Mouse (Mus musculus): ENCODE measurements around the gene Nit2. TPM values are rescaled to one million over a fixed set of nuclear protein-coding genes. Genes with fewer than 3 reads are reported as not detected.
A peak's percentile ranks its signal among the peaks of the same experiment; 100 is the strongest.
"Not testable (repeated sequence)": the region's sequence is repeated elsewhere in the genome, so short reads cannot be mapped to it uniquely, and the experiment has no call there.

Nit2 gene
- 12.9 and 16.5 TPM in 2 replicates for polyA plus RNA-seq (2012; rRNA removed)

DNA sequence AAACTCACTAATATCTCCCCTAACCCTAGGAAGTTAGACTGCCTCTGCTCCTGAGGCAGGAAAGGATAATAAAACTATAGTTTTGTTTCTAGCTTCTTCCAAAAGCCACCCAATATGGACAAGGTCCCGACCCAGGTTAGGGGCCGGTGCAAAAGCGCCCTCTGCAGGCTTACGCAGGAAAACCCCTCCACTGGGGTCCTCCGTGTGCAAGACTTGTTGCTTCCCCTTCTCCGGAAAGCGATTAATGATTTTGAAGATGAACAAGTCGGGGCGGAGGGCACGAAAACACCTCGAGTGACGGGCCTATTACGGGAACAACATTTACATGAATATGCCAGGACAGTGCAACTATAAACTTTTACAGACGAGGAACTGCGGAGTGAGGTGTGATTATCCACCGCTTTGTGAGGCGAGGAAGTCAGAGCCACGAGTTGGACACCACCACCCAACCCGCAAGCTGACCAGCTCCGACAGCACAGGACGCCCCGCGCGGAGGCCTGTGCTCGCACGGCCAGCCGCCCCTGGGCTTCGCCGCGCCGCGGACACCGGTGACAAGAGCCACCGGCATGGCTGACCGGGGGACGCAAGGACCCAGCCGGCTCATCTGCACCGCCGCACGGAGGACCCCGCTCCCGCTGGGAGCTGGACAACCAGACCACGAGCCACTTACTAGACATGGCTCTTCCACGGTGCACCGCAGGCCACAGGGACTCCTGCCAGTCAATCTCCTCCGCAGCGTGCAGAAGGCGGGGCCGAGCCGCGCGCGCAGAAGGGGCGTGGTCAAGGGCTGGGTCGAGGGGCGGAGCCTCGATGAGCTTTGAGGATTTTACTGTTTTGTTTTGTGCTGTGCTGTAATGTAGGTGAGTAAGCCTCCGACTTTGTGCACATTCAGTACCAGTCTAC lies at the start of gene Nit2:
Gene Nit2 (minus strand): TSS at position 731 of the 903 bp plus-strand sequence.
- WGBS = under 1% methylated on average over 58 of the region's 58 CpGs
- peak; percentile 67 for DNase-seq (ENCODE audit: low read depth, low spot score)

DNA sequence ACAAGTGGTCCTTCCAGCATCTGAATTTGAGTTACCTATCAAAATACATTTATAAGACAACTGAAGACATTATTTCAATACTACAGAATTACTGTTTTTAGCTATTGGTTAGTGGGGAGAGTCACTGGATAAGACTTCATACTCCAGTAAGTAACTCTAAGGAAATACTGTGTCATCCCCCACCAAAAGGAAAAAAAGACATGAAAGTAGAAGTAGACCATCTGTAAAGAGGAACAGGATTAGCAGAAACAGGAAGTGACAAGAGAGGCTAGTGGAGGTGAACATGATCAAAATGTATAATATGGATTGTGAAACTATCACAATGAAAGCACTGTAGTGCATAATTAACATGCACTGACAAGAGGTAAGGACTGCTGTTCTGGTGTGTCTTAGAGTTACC lies 48.8 kb upstream of the Nit2 start:
- DNase-seq (ENCODE audit: low read depth, low spot score) = no peak

GRCm38 (mm10) chr16:57211037-57211436 lies 43.9 kb upstream of the Nit2 start:
- 96% methylated on average over 2 of the region's 2 CpGs for WGBS

GRCm38 (mm10) chr16:57208342-57208741 lies 41.2 kb upstream of the Nit2 start:
- 86% methylated on average over 2 of the region's 2 CpGs for WGBS
- no peak for DNase-seq (ENCODE audit: low read depth, low spot score)

More at GRCm38 (mm10) chr16:57211037-57211436, 43.9 kb upstream of the Nit2 start:
- DNase-seq (ENCODE audit: low read depth, low spot score) = no peak

DNA sequence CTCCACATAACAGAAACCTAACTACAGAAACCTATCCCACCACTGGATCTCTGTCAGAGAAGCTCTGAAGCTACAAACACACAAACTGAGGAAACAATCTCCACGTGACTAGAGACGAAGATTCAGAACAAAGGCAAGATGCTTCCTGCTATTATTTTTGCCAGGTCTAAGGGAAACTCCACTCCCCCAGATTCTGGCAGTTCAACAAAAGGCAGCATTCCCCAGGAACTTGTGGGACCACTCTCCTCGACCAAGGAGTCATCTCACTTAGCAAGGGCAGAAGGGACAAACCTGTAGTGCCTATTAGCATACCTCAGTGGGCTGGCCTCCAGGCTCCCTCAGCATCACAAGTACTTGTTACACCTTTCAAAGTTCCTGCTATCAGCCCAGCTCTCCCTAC lies 30.1 kb upstream of the Nit2 start:
- no peak for DNase-seq (ENCODE audit: low read depth, low spot score)
- WGBS = 66% methylated on average over 3 of the region's 3 CpGs

DNA sequence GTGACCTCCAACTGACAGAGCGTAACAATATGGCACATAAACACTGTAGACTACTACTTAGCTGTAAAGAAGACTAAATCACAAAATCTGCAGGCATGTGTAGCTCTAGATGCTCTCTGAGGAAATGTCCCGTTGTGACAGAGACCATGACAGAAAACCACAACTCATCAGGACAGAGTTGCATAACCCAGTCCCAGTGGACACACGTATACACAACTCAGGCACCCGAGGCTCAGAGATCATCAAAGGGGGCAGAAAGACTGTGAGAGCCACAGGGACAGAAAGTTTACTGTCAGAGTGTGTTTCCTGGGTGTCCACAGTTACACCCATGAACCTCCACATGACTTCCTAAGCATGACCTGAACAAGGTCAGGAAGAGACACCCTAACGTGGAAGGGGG lies 29.4 kb upstream of the Nit2 start:
- 88% methylated on average over 5 of the region's 5 CpGs for WGBS
- DNase-seq (ENCODE audit: low read depth, low spot score) = no peak

DNA sequence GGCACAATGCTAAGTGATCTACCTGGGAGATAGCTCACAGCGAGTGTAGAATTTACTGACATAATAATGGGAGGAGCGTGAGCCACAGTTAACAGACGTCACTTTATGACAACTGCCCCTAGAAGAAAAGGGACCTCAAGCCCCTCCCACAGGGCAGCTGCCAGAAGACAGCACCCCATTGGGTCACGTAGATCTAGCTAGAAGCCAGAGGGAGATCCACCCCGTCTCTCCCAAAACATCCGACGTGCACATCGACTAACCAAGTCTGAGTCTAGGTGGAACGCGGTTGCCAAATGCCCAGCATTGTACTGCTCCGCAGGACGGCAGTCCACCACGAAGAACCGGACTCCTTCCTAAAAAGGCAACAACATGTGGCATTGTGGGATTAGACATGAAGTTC lies 24.1 kb upstream of the Nit2 start:
- WGBS = 93% methylated on average over 14 of the region's 14 CpGs
- DNase-seq (ENCODE audit: low read depth, low spot score) = no peak

DNA sequence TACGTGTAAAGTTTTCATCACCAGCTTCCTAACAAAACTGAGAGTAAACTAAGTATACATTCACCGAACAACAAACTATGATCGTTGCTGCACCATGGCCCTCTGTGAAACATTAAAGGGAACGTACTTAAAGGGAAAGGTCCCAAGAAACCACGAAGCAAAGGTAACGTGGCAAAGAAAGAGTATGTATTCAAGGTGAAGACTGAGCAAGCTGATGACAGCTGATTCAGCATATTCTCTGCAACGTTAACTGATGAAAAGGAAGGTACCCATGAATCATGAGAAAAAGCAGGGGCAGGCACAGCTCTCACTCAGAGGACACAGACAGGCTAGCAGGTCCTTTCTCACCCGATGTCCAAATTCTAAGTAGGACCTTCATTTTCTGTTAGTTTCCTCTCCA lies 23.2 kb upstream of the Nit2 start:
- DNase-seq (ENCODE audit: low read depth, low spot score) = no peak
- WGBS = 90% methylated on average over 8 of the region's 8 CpGs

DNA sequence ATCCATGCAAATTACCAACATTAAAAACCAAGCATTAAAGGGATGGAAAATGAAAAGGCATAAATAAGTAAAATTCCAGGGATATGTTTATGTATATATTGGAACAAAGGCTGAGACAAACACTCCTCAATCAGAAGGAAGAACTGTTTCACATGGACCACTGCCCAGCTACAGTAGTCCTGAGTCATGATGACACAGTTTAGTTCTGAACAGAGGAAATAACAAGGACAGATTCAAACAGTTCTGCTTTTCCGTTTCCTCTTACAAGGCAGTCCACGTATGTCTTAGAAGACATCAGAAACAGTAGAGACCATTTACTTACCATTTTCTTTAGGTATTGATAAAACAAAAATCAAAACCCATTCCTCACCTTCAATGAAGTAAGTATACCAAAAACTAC lies 22.4 kb upstream of the Nit2 start:
- WGBS = 68% methylated on average over 2 of the region's 2 CpGs
- DNase-seq (ENCODE audit: low read depth, low spot score) = no peak

GRCm38 (mm10) chr16:57186618-57187017 lies 19.5 kb upstream of the Nit2 start:
- WGBS = 73% methylated on average over 4 of the region's 4 CpGs
- DNase-seq (ENCODE audit: low read depth, low spot score) = no peak

GRCm38 (mm10) chr16:57182037-57182436 lies 14.9 kb upstream of the Nit2 start:
- no peak for DNase-seq (ENCODE audit: low read depth, low spot score)
- 75% methylated on average over 5 of the region's 5 CpGs for WGBS

GRCm38 (mm10) chr16:57181180-57181579 lies 14.0 kb upstream of the Nit2 start:
- 86% methylated on average over 11 of the region's 11 CpGs for WGBS
- DNase-seq (ENCODE audit: low read depth, low spot score) = no peak

- DNase-seq (ENCODE audit: low read depth, low spot score) = no peak
- WGBS = 92% methylated on average over 10 of the region's 10 CpGs
Measured at GRCm38 (mm10) chr16:57177664-57178063, 10.5 kb upstream of the Nit2 start.

- DNase-seq (ENCODE audit: low read depth, low spot score) = peak; percentile 38
- WGBS = 75% methylated on average over 2 of the region's 2 CpGs
Measured at GRCm38 (mm10) chr16:57177254-57177653, 10.1 kb upstream of the Nit2 start.

- no peak for DNase-seq (ENCODE audit: low read depth, low spot score)
- 88% methylated on average over 7 of the region's 7 CpGs for WGBS
Measured at GRCm38 (mm10) chr16:57176276-57176675, 9.1 kb upstream of the Nit2 start.

DNA sequence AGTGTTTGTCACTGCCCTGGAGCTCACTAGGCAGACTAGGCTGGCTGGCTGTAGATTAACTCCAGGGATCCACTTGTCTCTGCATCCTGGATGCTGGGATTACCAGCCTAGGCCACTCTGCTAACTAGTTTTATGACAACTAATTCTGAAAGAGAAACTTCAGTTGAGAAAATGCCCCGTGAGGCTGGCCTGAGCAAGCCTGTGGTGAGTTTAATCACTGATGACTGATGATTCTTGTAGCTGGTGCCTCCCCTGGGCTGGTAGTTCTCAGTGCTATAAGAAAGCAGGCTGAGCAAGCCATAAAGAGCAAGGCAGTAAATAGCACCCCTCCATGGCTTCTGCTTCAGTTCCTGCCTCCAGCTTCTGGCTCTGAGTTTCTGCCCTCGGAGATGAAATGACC lies 8.6 kb upstream of the Nit2 start:
- DNase-seq (ENCODE audit: low read depth, low spot score) = no peak
- 85% methylated on average over 2 of the region's 2 CpGs for WGBS

- not testable (repeated sequence) for DNase-seq (ENCODE audit: low read depth, low spot score)
Measured at GRCm38 (mm10) chr16:57174480-57174879, 7.3 kb upstream of the Nit2 start.

- 87% methylated on average over 6 of the region's 6 CpGs for WGBS
- no peak for DNase-seq (ENCODE audit: low read depth, low spot score)
Measured at GRCm38 (mm10) chr16:57171570-57171969, 4.4 kb upstream of the Nit2 start.

DNA sequence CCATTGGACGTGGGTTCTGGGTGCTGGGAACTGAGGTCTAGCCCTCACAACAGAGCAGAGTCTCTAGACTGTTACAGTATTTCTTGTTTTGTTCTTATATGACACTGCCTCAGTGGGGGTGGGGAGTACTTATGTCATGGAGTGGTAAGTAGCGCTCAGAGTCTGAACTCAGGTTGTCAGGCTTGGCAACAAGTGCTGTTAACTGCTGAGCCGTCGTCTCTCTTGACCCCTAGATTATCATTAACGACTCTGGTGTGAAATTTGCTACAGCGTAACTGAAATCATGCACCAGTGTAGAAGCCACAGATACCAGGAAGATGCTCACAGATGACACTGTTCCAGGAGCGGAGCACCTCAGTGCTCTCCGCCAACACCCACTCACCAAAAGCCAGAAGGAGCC lies 4.0 kb upstream of the Nit2 start:
- WGBS = 92% methylated on average over 8 of the region's 8 CpGs

DNA sequence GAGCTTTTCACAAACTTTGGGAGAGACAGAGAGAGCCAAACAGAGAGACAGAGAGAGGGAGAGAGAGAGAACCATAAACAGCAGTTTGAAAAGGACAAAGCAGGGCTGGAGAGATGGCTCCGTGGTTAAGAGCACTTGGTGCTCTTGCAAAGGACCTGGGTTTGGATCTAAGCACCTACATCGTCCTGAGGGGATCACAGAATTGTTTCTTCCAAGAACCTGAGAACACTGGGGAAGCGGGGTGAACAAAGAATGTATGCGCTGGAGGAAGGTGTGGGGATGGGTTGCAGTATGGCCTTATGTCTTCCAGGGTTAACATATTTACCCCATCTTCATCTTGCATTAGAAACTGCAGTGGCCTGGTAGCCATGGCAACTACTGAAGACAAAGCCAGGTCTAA lies 1.1 kb upstream of the Nit2 start:
- WGBS = 81% methylated on average over 4 of the region's 4 CpGs
- DNase-seq (ENCODE audit: low read depth, low spot score) = no peak

More for the DNA sequence above, 4.0 kb upstream of the Nit2 start:
- no peak for DNase-seq (ENCODE audit: low read depth, low spot score)

DNA sequence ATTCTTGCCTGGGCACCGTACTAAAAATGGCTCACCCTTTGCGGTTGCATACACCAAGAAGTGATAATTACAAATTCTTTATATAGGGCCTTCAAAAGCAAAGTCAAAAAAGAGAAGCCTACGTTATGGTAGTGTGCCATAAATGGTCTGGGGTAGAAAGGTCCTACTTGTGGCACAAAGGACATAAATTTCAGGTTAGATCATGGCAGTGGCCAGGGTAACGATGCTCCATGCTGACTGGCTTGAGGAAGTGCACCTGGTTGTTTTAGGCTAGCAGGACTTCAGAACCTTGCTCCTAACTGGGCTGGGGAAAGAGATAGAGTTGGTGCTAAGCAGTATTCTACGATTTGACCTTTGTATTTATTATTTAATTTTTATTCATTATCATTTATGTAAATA lies 372 bp upstream of the Nit2 start:
- no peak for DNase-seq (ENCODE audit: low read depth, low spot score)
- WGBS = 5% methylated on average over 5 of the region's 5 CpGs

GRCm38 (mm10) chr16:57166086-57166485 lies 1.1 kb downstream of the Nit2 start:
- DNase-seq (ENCODE audit: low read depth, low spot score) = no peak
- 82% methylated on average over 6 of the region's 6 CpGs for WGBS
